Mouse (Mus musculus) MEL (cell line): ENCODE results near the gene B4galt1.

Experiments
- CTCF ChIP-seq, 3 experiments: IDR thresholded peaks in 2 of 3; conservative IDR thresholded peaks in 1 of 3; 2 replicates each; pipeline ENCODE4 v1.5.1; 2011 to 2012; ENCODE audit warnings: low read length in 3 of 3, low read depth in 2 of 3, mild to moderate bottlenecking in 2 of 3, improper control_type of control experiment in 1 of 3, inconsistent platforms in 1 of 3, mixed read lengths in 1 of 3, moderate library complexity in 1 of 3; ENCODE audit not compliant: control insufficient read depth in 1 of 3, insufficient read depth in 1 of 3, poor library complexity in 1 of 3, severe bottlenecking in 1 of 3
- E2F4 ChIP-seq: IDR thresholded peaks from 2 replicates; pipeline ENCODE4 v1.6.1; 2011; ENCODE audit warnings: low read depth, low read length, improper control_type of control experiment, borderline replicate concordance
- ELF1 ChIP-seq: IDR thresholded peaks from 2 replicates; pipeline ENCODE4 v1.6.1; 2014; ENCODE audit warnings: low read depth, mild to moderate bottlenecking, inconsistent platforms, low read length, improper control_type of control experiment, moderate library complexity
- POLR2A ChIP-seq, 2 experiments: IDR thresholded peaks; 2 replicates each; pipeline ENCODE4 v1.6.1; 2011 to 2012; ENCODE audit warnings: low read length in 2 of 2, mild to moderate bottlenecking in 2 of 2, control low read depth in 1 of 2, improper control_type of control experiment in 1 of 2, low read depth in 1 of 2, moderate library complexity in 1 of 2; ENCODE audit not compliant: control insufficient read depth in 1 of 2, insufficient read depth in 1 of 2, poor library complexity in 1 of 2
- ZC3H11A ChIP-seq: IDR thresholded peaks from 2 replicates; pipeline ENCODE4 v1.6.1; 2012; ENCODE audit warnings: low read depth, mild to moderate bottlenecking, inconsistent platforms, low read length, improper control_type of control experiment

GRCm38 (mm10) chr4:40834232-40834786, 19.5 kb downstream of the B4galt1 start:
- TF ChIP-seq POLR2A (IDR thresholded peaks at IDR 0.05; ENCODE audit: control insufficient read depth in 1 of 2, insufficient read depth in 1 of 2, low read depth in 1 of 2, low read length in 2 of 2, poor library complexity in 1 of 2), result no peak
- no peak for TF ChIP-seq CTCF (IDR thresholded peaks at IDR 0.05 in 2 of 3, conservative IDR thresholded peaks at IDR 0.05 in 1 of 3; ENCODE audit: control insufficient read depth in 1 of 3, insufficient read depth in 1 of 3, low read depth in 2 of 3, low read length in 3 of 3, poor library complexity in 1 of 3, severe bottlenecking in 1 of 3)
- no peak for TF ChIP-seq ELF1
- no peak for TF ChIP-seq ZC3H11A
- no peak for TF ChIP-seq E2F4
